Mouse (Mus musculus): ENCODE data around the gene Gins1.

DNA sequence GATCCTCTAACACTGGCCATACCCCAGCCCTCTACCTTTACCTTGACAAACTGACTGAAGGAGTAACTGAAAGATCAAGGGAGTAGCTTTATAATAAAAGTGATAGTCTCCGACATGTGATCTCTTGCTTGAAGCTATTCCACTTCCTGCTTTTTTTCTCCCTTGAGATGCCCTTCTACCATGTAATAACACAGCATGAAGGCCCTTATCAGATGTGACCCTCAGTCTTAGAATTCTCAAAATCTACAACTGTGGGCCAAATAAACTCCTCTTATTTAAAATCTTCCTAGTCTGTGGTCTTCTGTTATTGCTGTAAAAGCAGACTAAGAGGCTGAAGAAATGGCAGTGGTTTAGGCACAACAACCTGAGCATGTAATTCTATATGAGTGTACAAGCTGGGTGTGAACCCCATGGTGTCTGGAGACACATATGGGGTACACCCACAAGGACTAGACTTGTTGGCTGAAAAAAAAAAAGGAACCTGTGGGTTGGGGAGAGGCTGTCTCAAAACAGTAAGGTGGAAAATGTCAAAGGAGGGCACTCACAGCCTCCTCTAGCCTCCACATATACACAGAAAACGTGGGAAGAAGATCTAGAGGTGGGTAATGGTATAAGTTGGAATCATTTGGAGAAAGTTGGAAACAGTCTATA lies 10.5 kb upstream of the Gins1 start:
- TF ChIP-seq POLR2A (IDR thresholded peaks at IDR 0.05; ENCODE audit: low read depth, low read length) = no peak
- no peak for TF ChIP-seq CTCF (IDR thresholded peaks at IDR 0.05; ENCODE audit: extremely low read depth, insufficient read depth, insufficient read length, insufficient replicate concordance)

Data from spleen, adult 2 months (tissue).